Mouse (Mus musculus) megakaryocyte, adult 5-6 weeks (primary cell): ENCODE results near the gene Rhbdl2. TPM values are rescaled to one million over a fixed set of nuclear protein-coding genes. Genes with fewer than 3 reads are reported as not detected.

Source experiments
- ATAC-seq: 2 replicates; pipeline ENCODE4 v1.8.0; 2016; ENCODE audit warnings: mild to moderate bottlenecking, inconsistent platforms; ENCODE audit not compliant: poor library complexity, severe bottlenecking
- total RNA-seq, 2 experiments: library from RNA; stranded (forward) in 1 of 2; stranded (reverse) in 1 of 2; fragments of 153-499, 151-499 nt in 1 of 2; fragments of 221-1000, 200-1000 nt in 1 of 2; gene quantifications; 2 replicates each; pipeline versions ENCODE4 v1.2.3 to v1.2.4; 2015 to 2017

The Rhbdl2 gene
- total RNA-seq, 2 experiments from 2014 or later: not detected

DNA sequence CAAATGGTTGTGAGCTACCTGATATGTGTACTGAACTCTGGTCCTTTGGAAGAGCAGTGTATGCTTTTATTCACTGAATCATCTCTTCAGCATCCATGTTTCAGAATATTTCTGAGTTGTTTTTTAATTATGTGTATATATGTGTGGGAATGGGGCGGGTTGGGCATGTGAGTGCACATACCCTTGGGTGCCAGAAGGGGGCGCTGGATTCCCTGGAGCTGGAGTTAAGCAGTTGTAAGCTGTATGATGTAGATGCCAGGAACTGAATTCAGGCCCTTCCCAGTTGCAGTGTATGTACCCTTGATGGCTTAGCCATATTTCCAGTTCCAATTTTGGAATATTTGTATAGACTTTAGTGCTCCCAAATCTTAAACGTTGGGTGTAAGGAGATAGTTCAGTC is 24.9 kb downstream of the Rhbdl2 start:
- ATAC-seq: no peak

DNA sequence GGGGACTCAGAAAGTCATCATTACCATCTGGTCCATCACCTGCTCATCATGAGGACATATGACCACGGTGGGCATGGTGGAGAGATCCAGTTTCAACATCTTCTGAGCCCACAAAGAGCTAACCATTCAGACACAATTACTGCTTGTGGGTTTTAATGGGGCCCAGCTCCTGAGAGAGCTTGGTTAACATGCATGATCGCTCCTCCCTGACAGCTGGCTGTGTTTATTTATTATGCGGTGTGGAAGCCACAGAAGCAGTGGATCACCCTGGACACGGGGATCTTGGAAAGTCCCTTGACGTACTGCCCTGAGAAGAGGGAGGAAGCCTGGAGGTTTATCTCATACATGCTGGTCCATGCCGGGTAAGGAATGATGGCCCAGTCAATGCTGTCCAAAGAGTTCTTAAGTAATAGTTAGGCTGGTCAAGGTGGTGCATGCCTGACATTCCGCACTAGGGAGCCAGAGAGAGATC is 26.4 kb downstream of the Rhbdl2 start:
- ATAC-seq: no peak

DNA sequence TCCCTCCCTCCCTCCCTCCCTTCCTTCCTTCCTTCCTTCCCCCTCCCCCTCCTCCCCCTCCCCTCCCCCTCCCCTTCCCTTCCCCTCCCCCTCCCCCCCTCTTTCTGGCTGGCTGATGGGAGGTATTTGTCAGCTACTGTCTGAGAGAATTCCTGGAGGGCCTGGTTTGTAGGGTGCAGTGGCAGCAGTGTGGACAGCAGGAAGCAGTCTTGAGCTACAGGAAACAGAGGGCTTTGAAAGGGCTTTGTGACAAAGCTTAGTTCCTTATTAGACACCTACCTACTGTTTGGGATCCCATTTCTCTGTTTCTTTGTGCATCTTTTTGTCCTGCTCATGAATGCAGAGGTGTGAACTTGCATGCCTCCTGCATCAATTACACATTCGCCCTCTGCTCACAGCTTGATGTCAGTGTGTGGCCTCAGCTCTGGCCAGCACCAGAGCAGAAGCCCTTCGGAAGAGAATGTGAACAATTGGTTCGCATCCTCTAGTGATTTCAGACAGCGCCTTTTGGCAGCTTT is 31.5 kb downstream of the Rhbdl2 start:
- no peak for ATAC-seq

DNA sequence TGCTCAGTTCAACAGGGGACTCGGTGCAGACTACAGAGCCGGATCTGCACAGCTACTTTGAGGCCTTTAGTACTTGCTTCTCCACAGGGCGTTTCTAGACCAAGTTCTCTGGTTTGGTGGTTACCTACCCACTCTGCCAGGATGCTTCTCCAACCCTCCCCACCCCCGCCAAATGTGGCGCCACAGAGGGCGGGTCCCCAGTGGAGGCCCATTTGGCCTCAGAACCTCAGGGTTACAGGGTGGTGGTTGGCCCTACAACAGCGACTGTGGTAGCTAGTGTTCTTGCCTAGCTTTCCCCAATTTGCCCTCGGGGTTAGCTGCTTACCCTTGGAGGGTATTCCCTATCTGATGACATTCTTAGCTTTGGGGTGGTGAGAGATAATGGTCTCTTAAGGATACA is 54.5 kb downstream of the Rhbdl2 start:
- ATAC-seq: no peak

DNA sequence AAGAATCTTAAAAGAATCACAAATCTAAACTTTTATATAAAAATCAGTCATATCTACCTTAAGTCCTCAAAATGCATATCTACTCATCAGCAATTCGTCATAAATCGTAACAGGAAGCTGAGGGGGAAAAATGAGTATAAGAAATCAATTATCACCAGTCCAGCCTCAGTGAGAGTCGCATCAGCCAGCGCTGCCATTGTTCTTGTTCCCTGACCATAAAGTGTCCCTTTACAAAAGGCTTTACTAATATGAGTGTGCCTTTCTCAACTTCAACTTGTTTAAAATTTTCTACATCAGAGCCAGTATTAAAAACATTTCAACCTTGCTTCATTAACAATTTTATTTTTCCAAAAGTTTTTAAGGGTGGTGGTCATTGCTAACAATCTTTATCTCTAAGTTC is 69.2 kb downstream of the Rhbdl2 start:
- no peak for ATAC-seq

DNA sequence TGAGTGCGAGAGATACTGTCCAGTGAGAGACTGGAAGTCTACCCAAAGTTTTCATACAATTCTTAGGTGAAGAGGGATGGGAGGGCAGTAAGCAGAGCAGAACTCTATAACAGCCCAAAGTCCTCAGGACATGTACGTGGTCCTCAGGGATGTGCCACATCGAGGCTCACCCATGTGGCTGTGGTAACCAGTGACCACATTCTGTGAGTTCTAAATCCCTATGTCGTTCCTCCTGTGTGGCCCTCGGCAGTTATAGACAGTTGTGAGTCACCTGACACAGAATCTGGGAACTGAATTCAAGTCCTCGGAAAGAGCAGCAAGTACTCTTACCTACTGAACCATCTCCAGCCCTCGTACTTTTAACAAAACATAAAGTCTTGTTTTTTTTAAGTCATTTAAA is 70.4 kb downstream of the Rhbdl2 start:
- ATAC-seq: no peak

DNA sequence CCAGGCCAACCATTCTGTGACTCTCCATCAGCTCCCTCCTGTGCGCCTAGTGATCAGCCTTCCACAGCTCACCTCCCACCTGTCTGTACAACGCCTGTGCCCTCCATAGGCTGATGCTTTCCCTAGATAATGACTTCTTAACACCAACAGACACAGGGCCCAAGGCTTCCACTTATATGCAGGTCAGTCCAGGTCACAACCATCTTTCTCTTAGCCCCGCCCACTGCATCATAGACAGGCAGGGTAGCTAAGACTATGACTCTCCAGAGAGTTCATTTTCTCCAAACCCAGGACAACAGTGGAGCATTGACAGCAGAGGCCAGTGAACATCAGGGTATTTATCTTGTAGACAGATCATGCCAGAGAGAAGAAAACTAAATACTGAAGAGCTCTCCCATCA is 71.7 kb downstream of the Rhbdl2 start, which contains the start of gene 4933427I04Rik:
Gene 4933427I04Rik (plus strand): TSS at position 301 of the 400 bp plus-strand sequence.
- no peak for ATAC-seq

DNA sequence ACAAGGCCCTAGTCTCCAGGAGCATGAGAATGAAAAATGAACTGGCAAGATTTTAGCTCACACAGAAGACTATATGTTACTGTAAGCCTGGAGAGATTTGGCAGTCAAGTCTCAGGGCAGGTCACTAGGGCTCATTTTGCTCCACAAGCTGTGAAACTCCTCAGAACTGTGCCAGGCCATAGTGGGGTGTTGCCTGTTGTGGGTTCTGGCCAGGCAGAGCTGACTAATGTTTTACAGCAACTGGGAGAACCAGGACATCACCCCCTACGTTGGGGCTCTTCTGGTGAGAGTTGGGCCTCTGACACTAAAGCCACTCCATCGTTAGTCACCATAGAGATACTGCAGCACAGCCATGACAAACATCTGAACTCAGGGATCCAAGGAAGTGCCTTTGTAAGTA is 72.1 kb downstream of the Rhbdl2 start:
- ATAC-seq: no peak

DNA sequence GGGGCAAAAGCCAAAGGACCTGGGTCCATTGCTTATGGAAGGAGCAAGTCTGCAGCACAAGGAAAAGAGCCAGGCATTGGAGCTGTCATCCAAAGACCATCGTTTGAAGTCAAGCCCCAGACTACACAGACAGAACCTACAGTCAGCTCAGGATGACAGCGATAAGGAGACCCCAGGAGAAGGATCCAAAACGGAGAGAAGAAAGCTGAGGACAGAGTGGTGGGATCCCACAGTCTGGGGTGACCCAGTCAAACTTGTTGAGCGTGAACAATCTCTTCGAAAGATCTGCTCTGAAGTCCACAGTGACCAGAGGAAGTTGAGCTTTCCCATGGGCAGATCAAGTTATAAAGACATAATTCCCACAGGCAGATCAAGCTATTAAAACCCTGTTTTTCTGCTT is 72.9 kb downstream of the Rhbdl2 start:
- ATAC-seq: no peak

Other genes starting within 250 kb of the Rhbdl2 start
- 130 and 137 TPM in 2 replicates for gene Macf1, start 103.5 kb upstream of the Rhbdl2 start, total RNA-seq (2015)
- gene Macf1, start 103.5 kb upstream of the Rhbdl2 start, total RNA-seq (2017): 192 and 219 TPM in 2 replicates
- 109 and 130 TPM in 2 replicates for gene Ndufs5, start 69.7 kb upstream of the Rhbdl2 start, total RNA-seq (2015)
- 110 and 139 TPM in 2 replicates for gene Ndufs5, start 69.7 kb upstream of the Rhbdl2 start, total RNA-seq (2017)
- 74.3 and 79.4 TPM in 2 replicates for gene Akirin1, start 37.5 kb upstream of the Rhbdl2 start, total RNA-seq (2015)
- gene Akirin1, start 37.5 kb upstream of the Rhbdl2 start, total RNA-seq (2017): 34.1 and 35.0 TPM in 2 replicates
- gene 4933427I04Rik, start 71.8 kb downstream of the Rhbdl2 start, total RNA-seq (2015): not detected in 2 replicates
- gene 4933427I04Rik, start 71.8 kb downstream of the Rhbdl2 start, total RNA-seq (2017): not detected in 2 replicates
- gene Mycbp, start 117.0 kb downstream of the Rhbdl2 start, total RNA-seq (2015): 24.5 and 29.8 TPM in 2 replicates
- 12.5 and 17.8 TPM in 2 replicates for gene Mycbp, start 117.0 kb downstream of the Rhbdl2 start, total RNA-seq (2017)
- gene Rragc, start 129.6 kb downstream of the Rhbdl2 start, total RNA-seq (2015): 39.6 and 44.8 TPM in 2 replicates
- gene Rragc, start 129.6 kb downstream of the Rhbdl2 start, total RNA-seq (2017): 47.6 and 55.2 TPM in 2 replicates
- gene 4930535I16Rik, start 130.1 kb downstream of the Rhbdl2 start, total RNA-seq (2015): not detected in 2 replicates
- gene 4930535I16Rik, start 130.1 kb downstream of the Rhbdl2 start, total RNA-seq (2017): not detected in 2 replicates